Mouse (Mus musculus) testis, adult 2 months (tissue): Measurements from ENCODE around the gene Mettl26.

Source experiments
- CTCF ChIP-seq: fragments of 200-500 bp; IDR thresholded peaks from 2 replicates; pipeline ENCODE4 v1.5.1; 2012; ENCODE audit warnings: low read depth, mild to moderate bottlenecking, inconsistent platforms, low read length, moderate library complexity; ENCODE audit not compliant: control insufficient read depth, insufficient read depth, insufficient replicate concordance
- POLR2A ChIP-seq: fragments of 200-500 bp; IDR thresholded peaks from 2 replicates; pipeline ENCODE4 v1.6.1; 2012; ENCODE audit warnings: low read depth, mild to moderate bottlenecking, inconsistent platforms, low read length, moderate library complexity; ENCODE audit not compliant: control insufficient read depth

DNA sequence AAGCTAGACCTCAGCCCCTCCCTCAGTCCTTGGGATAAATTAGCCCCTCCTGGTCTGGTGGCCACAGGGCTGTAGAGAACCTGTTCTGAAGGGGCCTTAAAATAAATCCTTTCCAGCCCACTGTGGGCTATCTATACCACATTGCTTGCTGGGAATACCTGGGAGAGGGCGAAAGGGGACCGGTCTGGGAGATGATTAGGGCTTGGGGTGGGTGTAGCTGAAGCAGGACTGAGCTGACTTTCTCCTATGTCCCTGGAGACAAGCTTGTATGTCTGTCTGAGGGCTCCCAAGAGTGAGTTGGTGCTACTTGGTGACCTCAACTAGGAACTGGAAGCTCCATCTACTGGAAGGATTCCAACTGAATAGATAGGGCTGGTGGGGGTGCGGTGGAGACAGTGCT, 2.2 kb downstream of the Mettl26 start:
- TF ChIP-seq CTCF: no peak
- TF ChIP-seq POLR2A: no peak
